8 mouse cellular contexts compared by ENCODE assay signal in genomic region chr6:141249585-141250295, GRCm38 (mm10). TPM values are rescaled to one million over a fixed set of nuclear protein-coding genes. Genes with fewer than 3 reads are reported as not detected.
A peak's percentile ranks its signal among the peaks of the same experiment; 100 is the strongest.
DNase-seq lines count a peak whose midpoint lies in the region; ATAC-seq and TF ChIP-seq lines count a peak whose summit lies in the region.

No protein-coding gene starts in this region.

- peak overlapping the region; percentile 81 for H3K9ac ChIP-seq in lung, embryonic 14.5 days

- DNase-seq in WW6 (ENCODE audit: low read depth, low spot score) = peak; percentile 40
- peak; percentile 62 for DNase-seq in cerebellum, adult 9-11 months
- peak; percentile 9 to 46 for DNase-seq in frontal cortex, postnatal 10 days (ENCODE audit: low spot score in 2 of 2)
- peak; percentile 81 for DNase-seq in heart, postnatal 4 days
- DNase-seq in layer of hippocampus, adult 9-11 months = peak; percentile 8
- peak; percentile 89 for DNase-seq in lung, embryonic 14.5 days
- DNase-seq in retina, postnatal 7 days (ENCODE audit: low read depth, low spot score) = peak; percentile 27
- peak; percentile 83 for DNase-seq in yolk sac, embryonic 10.5 days (ENCODE audit: low spot score)

- H3K4me2 ChIP-seq in lung, embryonic 14.5 days = peak overlapping the region; percentile 84

- no peaks in the 10 kb centered on the region for H3K36me3 ChIP-seq in lung, embryonic 14.5 days (ENCODE audit: insufficient read depth)

- 0 out of 2 replicates have a peak, but pooled peaks have one; percentile 21 for TF ChIP-seq CTCF in lung, embryonic 14.5 days (IDR thresholded peaks at IDR 0.05; ENCODE audit: low read depth)

- peak overlapping the region; percentile 72 for H3K4me3 ChIP-seq in lung, embryonic 14.5 days (ENCODE audit: low read depth, low read length)

- peak overlapping the region; percentile 93 for H3K27ac ChIP-seq in lung, embryonic 14.5 days (ENCODE audit: low read depth)

- WGBS in lung, embryonic 14.5 days = under 1% methylated on average over 66 of the region's 68 CpGs

- no peaks in the 10 kb centered on the region for H3K27me3 ChIP-seq in lung, embryonic 14.5 days (ENCODE audit: insufficient read depth, low read length)

- ATAC-seq in lung, embryonic 14.5 days (ENCODE audit: insufficient read depth) = peak; percentile 94

- no peaks in the 10 kb centered on the region for H3K9me3 ChIP-seq in lung, embryonic 14.5 days (ENCODE audit: low read depth, low read length)

- no peaks in the 10 kb centered on the region for H3K4me1 ChIP-seq in lung, embryonic 14.5 days (ENCODE audit: insufficient read depth)

RNA-seq across cellular contexts. Expression of gene Pde3a, which starts 0.7 kb away (rescaled TPM):
- 10 to 100 TPM; 56.1 to 57.0 TPM for total RNA-seq in heart, postnatal 4 days (2021)
- 6.2 and 7.4 TPM in 2 replicates for polyA plus RNA-seq in lung, embryonic 14.5 days (2014; fragmentation: Nextera tagmentation; extraction: Ambion mirVana)

Comparison
In these comparisons a context has a peak if more than half of its experiments do, and no peak if none do; other contexts are left out.
1. Peak in every context shown above with its lines: DNase-seq, ATAC-seq, H3K4me3 ChIP-seq and H3K27ac ChIP-seq.
2. DNase-seq: peak in every context shown above with its lines; median percentile 89 in lung, embryonic 14.5 days; 83 in yolk sac, embryonic 10.5 days; 81 in heart, postnatal 4 days; 62 in cerebellum, adult 9-11 months; 40 in WW6; 28 in frontal cortex, postnatal 10 days; 27 in retina, postnatal 7 days; 8 in layer of hippocampus, adult 9-11 months.